Mouse (Mus musculus) E14TG2a.4 (cell line): ENCODE results near the gene Dusp1.

Experiments
- CTCF ChIP-seq: conservative IDR thresholded peaks from 2 replicates; pipeline ENCODE4 v1.5.1; 2014; ENCODE audit warnings: low read length
- NANOG ChIP-seq: IDR thresholded peaks from 2 replicates; pipeline ENCODE4 v1.6.1; 2014; ENCODE audit warnings: borderline replicate concordance, low read length, mixed read lengths
- POU5F1 ChIP-seq: IDR thresholded peaks from 2 replicates; pipeline ENCODE4 v1.6.1; 2014; ENCODE audit warnings: low read length, borderline replicate concordance

- no peak for TF ChIP-seq CTCF
- TF ChIP-seq POU5F1, result no peak
- TF ChIP-seq NANOG, result no peak
Observed at GRCm38 (mm10) chr17:26569594-26570350, 7.8 kb upstream of the Dusp1 start.
